Mouse (Mus musculus): ENCODE measurements at regions not wholly inside any gene's neighbourhood (a gene's known extent, or its start where the extent isn't known, plus 50 kb on each side); places are given as distances from the start of the nearest gene placed in this dataset.

GRCm38 (mm10) chr11:86881710-86882109 is 74.2 kb upstream of the Dhx40 start:
- no peak for ATAC-seq (replicated peaks; ENCODE audit: insufficient number of reproducible peaks, low FRiP score, low TSS enrichment)
- H3K9ac ChIP-seq (ENCODE audit: low read depth, low read length) = no peak overlapping the region
- H3K36me3 ChIP-seq (ENCODE audit: control insufficient read depth, insufficient read depth, low read length) = no peaks in the 10 kb centered on the region
- peaks cover 3% of the 10 kb centered on the region for H3K4me1 ChIP-seq (ENCODE audit: control insufficient read depth, insufficient read depth, low read length)
- H3K4me3 ChIP-seq (ENCODE audit: low read depth, low read length) = no peak overlapping the region
- no peak overlapping the region for H3K4me2 ChIP-seq
- no peaks in the 10 kb centered on the region for H3K27me3 ChIP-seq (ENCODE audit: control insufficient read depth, insufficient read depth, low read length)
- no peaks in the 10 kb centered on the region for H3K9me3 ChIP-seq (replicated peaks; ENCODE audit: control insufficient read depth, low read length)
- no peak overlapping the region for H3K27ac ChIP-seq (ENCODE audit: low read depth, low read length)

- H3K27ac ChIP-seq (ENCODE audit: low read depth, low read length) = 0 out of 2 replicates have a peak overlapping the region, but pooled peaks have one; percentile 6
- no peaks in the 10 kb centered on the region for H3K27me3 ChIP-seq (ENCODE audit: control insufficient read depth, insufficient read depth, low read length)
- WGBS (ENCODE audit: insufficient replicate concordance) = 70% methylated on average over 6 of the region's 6 CpGs
- no peaks in the 10 kb centered on the region for H3K36me3 ChIP-seq (ENCODE audit: control insufficient read depth, insufficient read depth, low read length)
- no peak for ATAC-seq (replicated peaks; ENCODE audit: insufficient number of reproducible peaks, low FRiP score, low TSS enrichment)
- no peak overlapping the region for H3K4me2 ChIP-seq
- H3K9ac ChIP-seq (ENCODE audit: low read depth, low read length) = no peak overlapping the region
- peaks cover 10% of the 10 kb centered on the region for H3K4me1 ChIP-seq (ENCODE audit: control insufficient read depth, insufficient read depth, low read length)
- no peak overlapping the region for H3K4me3 ChIP-seq (ENCODE audit: low read depth, low read length)
- no peaks in the 10 kb centered on the region for H3K9me3 ChIP-seq (replicated peaks; ENCODE audit: control insufficient read depth, low read length)
Measured at GRCm38 (mm10) chr11:86879356-86879905, 71.9 kb upstream of the Dhx40 start.

- Histone ChIP-seq H3K4me2 (no peak overlapping the region), H3K4me1 (ENCODE audit: control insufficient read depth, insufficient read depth, low read length) (peaks cover 13% of the 10 kb centered on the region), H3K27ac (ENCODE audit: low read depth, low read length) (0 out of 2 replicates have a peak overlapping the region, but pooled peaks have one; percentile 6), H3K9ac (ENCODE audit: low read depth, low read length) (no peak overlapping the region), H3K27me3 (ENCODE audit: control insufficient read depth, insufficient read depth, low read length) (no peaks in the 10 kb centered on the region), H3K9me3 (replicated peaks; ENCODE audit: control insufficient read depth, low read length) (no peaks in the 10 kb centered on the region), H3K4me3 (ENCODE audit: low read depth, low read length) (no peak overlapping the region), H3K36me3 (ENCODE audit: control insufficient read depth, insufficient read depth, low read length) (no peaks in the 10 kb centered on the region)
- 83% methylated on average over 11 of the region's 11 CpGs for WGBS (ENCODE audit: insufficient replicate concordance)
- ATAC-seq (replicated peaks; ENCODE audit: insufficient number of reproducible peaks, low FRiP score, low TSS enrichment) = no peak
Measured at GRCm38 (mm10) chr11:86878327-86879065, 71.0 kb upstream of the Dhx40 start.

GRCm38 (mm10) chr11:86876509-86876908 is 69.0 kb upstream of the Dhx40 start:
- Histone ChIP-seq H3K9ac (ENCODE audit: low read depth, low read length) (no peak overlapping the region), H3K27ac (ENCODE audit: low read depth, low read length) (no peak overlapping the region), H3K4me2 (no peak overlapping the region), H3K4me3 (ENCODE audit: low read depth, low read length) (no peak overlapping the region), H3K9me3 (replicated peaks; ENCODE audit: control insufficient read depth, low read length) (no peaks in the 10 kb centered on the region), H3K27me3 (ENCODE audit: control insufficient read depth, insufficient read depth, low read length) (no peaks in the 10 kb centered on the region), H3K36me3 (ENCODE audit: control insufficient read depth, insufficient read depth, low read length) (no peaks in the 10 kb centered on the region), H3K4me1 (ENCODE audit: control insufficient read depth, insufficient read depth, low read length) (peaks cover 26% of the 10 kb centered on the region)
- WGBS (ENCODE audit: insufficient replicate concordance) = 28% methylated on average over 8 of the region's 8 CpGs
- no peak for ATAC-seq (replicated peaks; ENCODE audit: insufficient number of reproducible peaks, low FRiP score, low TSS enrichment)

- WGBS (ENCODE audit: insufficient replicate concordance) = 95% methylated on average over 1 of the region's 1 CpGs
- Histone ChIP-seq H3K9ac (ENCODE audit: low read depth, low read length) (no peak overlapping the region), H3K27me3 (ENCODE audit: control insufficient read depth, insufficient read depth, low read length) (no peaks in the 10 kb centered on the region), H3K4me2 (no peak overlapping the region), H3K9me3 (replicated peaks; ENCODE audit: control insufficient read depth, low read length) (no peaks in the 10 kb centered on the region), H3K4me1 (ENCODE audit: control insufficient read depth, insufficient read depth, low read length) (peaks cover 27% of the 10 kb centered on the region), H3K4me3 (ENCODE audit: low read depth, low read length) (no peak overlapping the region), H3K36me3 (ENCODE audit: control insufficient read depth, insufficient read depth, low read length) (no peaks in the 10 kb centered on the region), H3K27ac (ENCODE audit: low read depth, low read length) (no peak overlapping the region)
- no peak for ATAC-seq (replicated peaks; ENCODE audit: insufficient number of reproducible peaks, low FRiP score, low TSS enrichment)
Measured at GRCm38 (mm10) chr11:86875738-86876137, 68.2 kb upstream of the Dhx40 start.

GRCm38 (mm10) chr11:86874666-86875295 is 67.2 kb upstream of the Dhx40 start:
- 61% methylated on average over 12 of the region's 12 CpGs for WGBS (ENCODE audit: insufficient replicate concordance)
- Histone ChIP-seq H3K4me3 (ENCODE audit: low read depth, low read length) (no peak overlapping the region), H3K4me1 (ENCODE audit: control insufficient read depth, insufficient read depth, low read length) (peaks cover 27% of the 10 kb centered on the region), H3K9ac (ENCODE audit: low read depth, low read length) (no peak overlapping the region), H3K4me2 (no peak overlapping the region), H3K36me3 (ENCODE audit: control insufficient read depth, insufficient read depth, low read length) (no peaks in the 10 kb centered on the region), H3K9me3 (replicated peaks; ENCODE audit: control insufficient read depth, low read length) (no peaks in the 10 kb centered on the region), H3K27ac (ENCODE audit: low read depth, low read length) (no peak overlapping the region), H3K27me3 (ENCODE audit: control insufficient read depth, insufficient read depth, low read length) (no peaks in the 10 kb centered on the region)
- no peak for ATAC-seq (replicated peaks; ENCODE audit: insufficient number of reproducible peaks, low FRiP score, low TSS enrichment)

- WGBS (ENCODE audit: insufficient replicate concordance) = 83% methylated on average over 1 of the region's 1 CpGs
- no peak overlapping the region for H3K27ac ChIP-seq (ENCODE audit: low read depth, low read length)
- H3K4me3 ChIP-seq (ENCODE audit: low read depth, low read length) = no peak overlapping the region
- H3K9me3 ChIP-seq (replicated peaks; ENCODE audit: control insufficient read depth, low read length) = no peaks in the 10 kb centered on the region
- no peak for ATAC-seq (replicated peaks; ENCODE audit: insufficient number of reproducible peaks, low FRiP score, low TSS enrichment)
- H3K36me3 ChIP-seq (ENCODE audit: control insufficient read depth, insufficient read depth, low read length) = no peaks in the 10 kb centered on the region
- H3K4me1 ChIP-seq (ENCODE audit: control insufficient read depth, insufficient read depth, low read length) = peaks cover 24% of the 10 kb centered on the region
- no peaks in the 10 kb centered on the region for H3K27me3 ChIP-seq (ENCODE audit: control insufficient read depth, insufficient read depth, low read length)
- no peak overlapping the region for H3K9ac ChIP-seq (ENCODE audit: low read depth, low read length)
- no peak overlapping the region for H3K4me2 ChIP-seq
Measured at GRCm38 (mm10) chr11:86873406-86873700, 65.8 kb upstream of the Dhx40 start.

GRCm38 (mm10) chr11:86872537-86873405 is 65.2 kb upstream of the Dhx40 start:
- Histone ChIP-seq H3K4me2 (no peak overlapping the region), H3K36me3 (ENCODE audit: control insufficient read depth, insufficient read depth, low read length) (no peaks in the 10 kb centered on the region), H3K27ac (ENCODE audit: low read depth, low read length) (no peak overlapping the region), H3K4me3 (ENCODE audit: low read depth, low read length) (no peak overlapping the region), H3K4me1 (ENCODE audit: control insufficient read depth, insufficient read depth, low read length) (peaks cover 24% of the 10 kb centered on the region), H3K27me3 (ENCODE audit: control insufficient read depth, insufficient read depth, low read length) (no peaks in the 10 kb centered on the region), H3K9me3 (replicated peaks; ENCODE audit: control insufficient read depth, low read length) (no peaks in the 10 kb centered on the region), H3K9ac (ENCODE audit: low read depth, low read length) (no peak overlapping the region)
- no peak for ATAC-seq (replicated peaks; ENCODE audit: insufficient number of reproducible peaks, low FRiP score, low TSS enrichment)
- WGBS (ENCODE audit: insufficient replicate concordance) = 47% methylated on average over 10 of the region's 10 CpGs

Measured in heart, embryonic 11.5 days (tissue).